Mouse (Mus musculus): ENCODE results near the gene Tchp.

Gene Tchp

DNA sequence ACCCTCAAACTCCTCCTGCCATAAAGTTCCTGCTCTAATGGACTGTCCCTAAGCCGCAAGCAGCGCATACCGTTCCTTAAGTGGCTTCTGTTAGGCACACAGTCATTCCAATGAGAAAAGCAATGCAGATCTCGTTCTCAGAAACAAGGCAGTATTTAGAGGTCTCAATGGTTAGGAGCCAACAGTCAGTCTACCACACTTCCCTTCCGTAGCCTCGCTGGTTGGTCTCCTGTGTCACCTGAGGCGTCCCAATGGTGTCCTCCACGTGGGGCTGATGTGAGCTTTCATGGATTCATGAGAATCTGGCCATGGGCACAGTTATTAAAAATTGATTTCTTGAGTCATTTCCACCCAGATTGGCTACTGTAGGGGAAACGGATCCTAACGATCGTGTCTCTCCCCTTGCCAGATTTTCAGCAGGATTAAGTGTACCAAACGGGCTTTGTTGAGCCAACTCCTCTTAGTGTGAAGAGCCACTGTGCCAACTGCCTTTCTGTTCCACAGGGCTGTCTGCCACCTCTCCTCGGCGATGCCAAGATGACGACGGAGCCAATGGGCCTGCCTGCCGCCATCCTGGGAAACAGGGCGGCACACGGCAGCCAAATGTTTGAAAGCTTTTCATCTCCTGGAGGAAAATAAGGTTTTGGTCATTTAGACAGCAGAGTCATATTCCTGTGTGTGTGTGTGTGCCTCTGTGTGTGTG lies 9.4 kb upstream of the Tchp start:
- no peak for DNase-seq (ENCODE audit: low read depth)

DNA sequence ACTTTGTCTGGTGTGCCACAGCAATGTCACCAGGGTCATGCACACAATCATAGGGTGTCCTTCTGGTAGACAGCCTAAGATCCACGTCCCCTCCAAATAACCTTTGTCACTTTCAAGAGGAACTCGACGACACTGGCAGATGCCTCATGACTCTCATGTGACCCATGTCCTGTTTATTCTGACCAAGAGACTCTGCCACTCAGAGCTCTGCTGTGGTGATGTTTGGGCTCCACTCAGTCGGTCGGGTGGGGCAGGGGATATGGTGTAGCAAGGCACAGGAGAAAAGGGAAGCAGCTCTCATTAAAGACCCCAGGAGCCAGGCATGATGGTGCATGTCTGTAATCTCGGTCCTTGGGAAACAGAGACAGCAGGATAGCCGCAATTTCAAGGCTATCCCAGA lies 8.5 kb upstream of the Tchp start:
- no peak for DNase-seq (ENCODE audit: low read depth)

DNA sequence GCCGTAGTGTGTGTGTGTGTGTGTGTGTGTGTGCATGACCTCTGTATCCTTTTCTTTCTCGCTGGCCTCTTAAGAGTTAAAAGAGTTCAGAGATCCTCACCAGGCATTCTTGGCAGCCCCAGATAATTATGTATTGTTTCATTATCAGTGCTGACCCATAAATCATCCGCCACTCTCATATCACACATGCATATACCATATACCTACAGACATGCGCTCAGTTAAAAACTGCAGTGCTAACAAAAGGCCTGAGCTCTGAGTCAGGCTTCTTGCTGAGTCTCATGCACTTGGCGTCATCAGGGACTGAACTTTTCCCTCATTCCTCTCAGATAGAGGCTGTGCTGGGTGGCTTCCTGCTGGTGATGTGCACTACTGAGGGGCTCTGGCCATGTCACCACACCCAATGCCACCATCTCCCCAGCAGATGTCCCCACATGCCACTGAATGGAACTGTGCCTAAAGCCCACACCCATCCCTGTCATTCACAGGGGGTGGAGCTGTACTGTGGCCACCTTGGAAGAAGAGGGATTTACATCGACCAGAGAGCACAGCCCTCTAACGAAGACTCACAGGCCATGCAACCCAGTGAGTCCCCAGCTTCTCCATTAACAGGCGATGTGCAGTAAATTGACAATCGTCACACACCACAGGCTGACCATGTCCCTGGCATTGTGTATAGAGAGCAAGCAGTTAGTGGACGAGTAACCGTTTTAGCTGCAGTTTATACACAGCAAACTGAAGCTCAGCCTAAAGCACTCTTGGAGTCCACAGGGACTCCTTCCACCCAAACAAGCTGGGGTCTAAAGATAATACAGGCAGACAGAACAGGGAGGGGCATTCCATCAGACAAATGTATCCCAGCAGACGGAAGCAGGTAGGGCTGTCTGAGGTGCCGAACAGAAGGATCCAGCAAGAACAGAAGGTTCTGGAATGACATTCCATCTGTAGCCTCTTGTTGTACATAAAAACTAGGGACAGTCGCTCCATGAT lies 4.9 kb upstream of the Tchp start:
- peak; percentile 63 for DNase-seq (ENCODE audit: low read depth)

DNA sequence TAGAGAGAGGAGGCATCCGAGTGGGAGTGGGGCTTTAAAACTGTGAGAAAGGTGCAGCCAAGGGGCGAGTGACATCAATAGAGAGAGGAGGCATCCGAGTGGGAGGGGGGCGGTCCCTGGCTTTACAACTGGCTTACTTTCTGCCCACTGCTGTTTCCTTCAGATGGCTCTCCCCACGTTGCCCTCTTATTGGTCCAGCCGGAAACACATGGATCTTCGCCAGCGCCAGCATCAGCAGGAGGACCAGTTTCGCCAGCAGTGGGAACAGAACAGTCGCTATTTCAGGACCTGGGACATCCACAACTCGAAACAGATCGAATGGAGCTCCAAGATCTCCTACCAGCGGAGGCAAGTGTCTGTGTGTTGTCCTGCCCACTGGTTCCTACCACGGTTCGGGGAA lies 931 bp downstream of the Tchp start:
- DNase-seq (ENCODE audit: low read depth): no peak

DNA sequence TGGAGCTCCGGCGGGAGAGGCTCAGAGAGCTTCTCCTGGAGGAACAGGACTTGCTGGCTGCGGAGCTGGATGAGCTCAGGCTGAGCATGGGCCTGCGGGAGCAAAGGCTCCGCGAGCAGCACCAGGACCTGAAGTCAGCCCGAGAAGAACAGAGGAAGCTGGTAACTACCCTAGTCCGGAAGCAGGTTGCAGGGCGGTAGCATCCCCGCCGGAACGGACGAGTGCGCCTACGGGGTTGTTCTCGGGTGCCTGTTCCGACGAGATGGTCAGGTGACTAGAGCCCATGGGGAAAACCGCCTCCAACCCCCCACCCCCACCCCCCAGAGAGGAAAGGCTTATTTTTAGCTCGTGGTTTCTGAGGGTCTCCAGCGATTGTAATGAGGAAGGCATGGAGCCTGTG lies 1.8 kb downstream of the Tchp start:
- DNase-seq (ENCODE audit: low read depth): no peak

DNA sequence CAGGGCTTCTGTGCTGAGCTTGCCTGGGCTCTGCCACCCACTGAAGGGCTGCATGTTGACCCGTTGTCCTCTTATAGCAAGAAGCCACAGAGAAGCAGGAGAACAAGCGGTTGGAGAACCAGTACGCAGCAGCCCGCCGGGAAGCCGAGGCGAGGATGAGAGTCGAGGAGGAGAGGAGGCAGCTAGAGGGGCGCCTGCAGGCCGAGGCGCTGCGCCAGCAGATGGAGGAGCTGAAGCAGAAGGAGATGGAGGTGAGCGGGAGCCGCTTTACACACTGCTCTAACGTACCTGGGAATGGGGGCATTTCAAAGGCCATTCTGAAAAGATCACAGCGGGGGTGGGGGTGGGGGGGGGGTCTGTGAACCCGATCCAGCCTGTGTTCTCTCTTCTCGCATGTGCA lies 7.0 kb downstream of the Tchp start:
- no peak for DNase-seq (ENCODE audit: low read depth)

DNA sequence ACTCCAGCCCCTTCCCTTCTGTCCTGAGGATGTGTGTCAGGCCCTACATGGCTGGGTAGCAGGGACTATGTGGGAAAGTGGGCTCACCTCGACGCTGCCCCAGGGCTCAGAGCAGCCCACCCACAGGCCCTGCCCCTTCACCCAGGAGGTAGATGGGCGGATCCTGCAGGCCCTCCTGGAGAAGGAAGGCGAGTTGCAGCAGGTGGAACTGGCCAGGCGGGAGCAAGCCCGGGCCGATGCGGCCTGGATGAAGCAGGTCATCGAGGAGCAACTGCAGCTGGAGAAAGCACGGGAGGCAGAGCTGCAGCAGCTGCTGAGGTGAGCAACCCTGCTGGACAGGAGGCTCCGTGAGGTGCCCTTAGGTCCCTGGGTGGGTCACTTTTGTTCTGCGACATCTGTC lies 9.7 kb downstream of the Tchp start:
- no peak for DNase-seq (ENCODE audit: low read depth)

DNA sequence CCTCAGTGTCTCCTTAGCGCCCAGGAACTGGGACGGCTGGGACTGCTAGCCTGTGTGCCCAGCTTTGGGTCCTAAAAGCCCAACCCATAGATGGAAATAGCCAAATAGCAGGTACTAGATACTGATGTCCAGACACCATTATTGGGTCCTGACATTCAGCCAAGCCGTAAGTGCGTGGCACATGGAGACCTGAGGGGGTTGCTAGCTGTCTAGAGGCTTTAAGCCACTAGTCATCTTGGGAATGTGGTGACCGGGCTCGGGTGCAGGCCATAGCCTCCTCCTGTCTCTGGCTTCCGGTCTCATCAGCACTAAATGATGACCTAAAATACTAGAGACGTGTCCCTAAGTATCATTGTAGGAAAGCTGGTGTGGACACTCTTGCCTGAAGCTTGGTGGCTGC lies 10.4 kb downstream of the Tchp start:
- no peak for DNase-seq (ENCODE audit: low read depth)

DNA sequence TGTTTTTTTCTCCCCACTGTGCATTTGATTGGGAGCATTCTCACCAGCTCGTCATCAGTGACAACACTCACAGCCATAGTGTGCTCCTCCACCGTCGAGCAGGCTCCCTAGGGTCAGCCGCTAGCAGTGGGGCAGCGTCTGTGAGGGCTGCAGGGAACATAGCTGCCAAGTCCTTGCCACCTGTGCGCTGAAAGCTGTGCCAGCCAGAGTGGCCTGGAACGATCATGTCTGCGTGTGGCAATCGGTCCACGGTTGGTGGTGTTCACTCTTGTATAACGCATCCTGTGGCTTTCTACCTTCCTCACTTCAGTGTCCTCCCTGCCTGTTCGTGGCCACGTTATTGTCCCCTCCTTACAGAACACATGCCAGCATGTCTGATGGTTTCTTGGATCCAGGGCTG lies 10.9 kb downstream of the Tchp start:
- DNase-seq (ENCODE audit: low read depth): no peak

DNA sequence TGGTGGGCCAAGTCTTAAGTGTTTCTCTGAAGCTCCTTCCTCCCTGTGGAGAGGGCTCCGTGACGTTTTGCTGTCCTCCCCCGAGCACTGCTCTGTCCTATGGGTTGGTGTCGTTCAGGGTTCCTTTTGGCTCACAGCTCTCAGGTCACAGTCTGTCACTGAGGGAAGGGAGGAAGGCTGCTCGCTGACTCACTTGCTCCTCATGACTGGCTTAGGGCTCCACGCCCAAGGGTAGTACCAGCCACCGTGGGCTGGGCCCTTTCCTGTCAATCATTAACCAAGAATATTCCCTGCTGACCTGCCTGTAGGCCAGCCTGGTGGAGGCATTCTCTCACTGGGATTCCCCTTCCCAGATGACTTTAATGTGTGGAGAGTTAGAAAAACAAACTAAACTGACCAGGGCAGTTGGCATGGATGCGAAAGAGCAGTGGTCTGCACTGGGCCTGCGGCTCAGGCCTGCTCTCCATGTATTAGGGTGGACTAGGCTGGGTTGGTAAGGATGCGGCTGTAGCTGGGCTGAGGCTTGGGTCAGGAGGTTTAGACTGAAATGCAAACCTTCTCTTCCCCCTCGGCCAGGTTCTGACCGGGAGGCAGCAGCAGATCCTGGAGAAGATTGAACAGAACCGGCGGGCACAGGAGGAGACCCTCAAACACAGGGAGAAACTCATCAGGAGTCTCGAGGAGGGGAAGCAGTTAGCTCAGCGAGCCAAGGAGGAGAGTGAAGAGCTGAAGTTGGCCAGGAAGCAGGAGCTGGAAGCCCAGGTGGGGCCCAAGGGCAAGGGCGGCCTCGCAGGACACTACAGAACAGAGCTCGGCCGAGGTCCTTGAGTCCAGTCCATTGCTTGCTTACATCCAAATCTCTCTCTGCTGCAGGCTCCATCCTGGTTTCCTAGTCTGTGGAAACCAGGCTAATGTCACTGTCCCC lies 11.7 kb downstream of the Tchp start:
- no peak for DNase-seq (ENCODE audit: low read depth)

DNA sequence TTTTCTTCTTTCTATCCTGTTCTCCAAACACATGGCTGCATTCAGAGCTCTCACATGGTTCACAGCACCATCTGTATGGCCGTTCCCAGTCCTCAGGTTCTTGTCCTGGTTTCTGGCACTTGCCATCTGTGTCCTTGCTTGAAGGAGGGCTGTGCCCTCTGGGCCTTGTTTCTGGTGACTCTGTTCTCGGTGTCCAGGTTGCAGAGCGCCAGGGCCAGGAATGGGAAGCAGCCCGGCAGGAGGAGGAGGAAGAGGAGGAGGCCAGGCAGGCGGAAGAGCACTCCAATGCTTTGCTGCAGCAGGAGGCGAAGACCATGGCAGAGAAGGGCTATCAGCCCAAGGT lies 12.3 kb downstream of the Tchp start:
- no peak for DNase-seq (ENCODE audit: low read depth)

DNA sequence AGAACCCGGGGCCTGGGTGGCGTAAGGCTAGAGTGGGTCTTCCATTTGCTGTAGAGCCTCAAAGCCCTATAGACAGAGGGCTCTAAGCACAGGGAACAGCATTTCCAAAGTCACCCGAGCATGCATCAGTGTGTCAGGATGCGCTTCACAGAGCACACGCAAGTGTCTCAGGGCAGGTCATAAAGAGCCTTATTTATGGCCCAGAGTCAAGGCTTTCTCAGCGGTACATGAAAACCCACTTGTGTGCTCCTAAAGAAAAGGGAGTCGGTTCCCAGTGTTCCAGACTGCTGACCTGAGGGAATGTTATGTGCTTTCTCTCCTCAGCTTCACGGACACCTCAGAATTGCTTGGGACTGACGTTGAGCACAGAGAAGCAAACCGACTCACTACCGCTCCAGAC lies 13.2 kb downstream of the Tchp start:
- no peak for DNase-seq (ENCODE audit: low read depth)

DNA sequence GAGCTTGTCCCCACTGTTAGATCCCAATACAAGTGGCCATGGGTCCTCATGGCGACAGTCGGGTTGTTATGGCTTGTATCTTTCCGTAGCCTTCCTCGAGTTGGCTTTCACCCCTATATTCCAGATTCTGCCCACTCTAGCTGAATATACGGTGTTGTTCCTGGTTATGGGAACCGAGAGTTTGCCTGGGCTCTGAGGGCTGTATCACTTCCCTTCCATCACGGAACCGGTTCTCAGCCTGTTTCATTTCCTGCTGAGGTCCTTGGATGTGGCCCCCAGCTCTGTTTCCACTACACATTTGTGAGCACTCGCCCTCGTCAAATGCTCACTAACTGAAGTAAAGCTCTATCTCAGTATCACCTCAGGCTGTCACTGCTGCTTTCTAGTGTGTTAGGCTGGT lies 14.4 kb downstream of the Tchp start:
- no peak for DNase-seq (ENCODE audit: low read depth)

DNA sequence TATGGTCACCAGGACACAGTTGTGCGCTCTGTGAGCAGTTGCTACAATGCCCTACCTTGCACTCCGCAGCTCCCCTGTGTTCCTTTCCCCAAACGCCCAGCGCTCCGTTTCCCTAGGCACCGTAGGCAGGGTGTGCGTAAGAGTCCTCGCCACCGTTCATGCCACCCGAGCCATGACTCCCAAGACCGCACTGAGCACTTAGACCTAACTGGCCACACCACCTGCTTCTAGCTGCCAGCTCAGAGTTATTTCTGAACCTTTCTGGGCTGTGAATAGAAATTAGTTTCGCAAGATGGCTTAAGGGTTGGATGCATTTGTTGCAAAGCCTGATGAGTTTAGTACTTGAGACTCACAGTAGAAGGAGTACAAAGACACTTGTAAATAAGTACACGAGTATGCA lies 15.3 kb downstream of the Tchp start:
- no peak for DNase-seq (ENCODE audit: low read depth)

DNA sequence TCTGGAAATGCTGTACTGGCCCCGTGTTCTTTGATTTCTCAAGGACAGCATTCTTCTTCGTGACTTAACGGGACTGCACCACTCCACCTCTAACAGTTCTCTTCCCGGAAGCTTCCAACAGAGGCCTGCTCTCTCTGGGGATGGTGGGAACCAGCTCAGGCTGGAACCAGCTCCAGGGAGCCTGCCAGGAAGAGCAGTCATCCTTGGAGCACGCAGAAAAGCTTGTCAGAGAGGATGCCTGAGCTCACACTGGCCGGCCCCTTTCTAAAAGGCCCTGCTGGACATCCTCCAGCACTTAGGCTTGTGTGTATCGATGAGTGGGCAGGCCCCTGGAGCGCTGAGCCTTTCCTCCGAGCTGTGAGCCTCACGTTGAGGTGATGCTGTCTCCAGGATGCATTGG lies 20.6 kb downstream of the Tchp start:
- DNase-seq (ENCODE audit: low read depth): no peak

DNA sequence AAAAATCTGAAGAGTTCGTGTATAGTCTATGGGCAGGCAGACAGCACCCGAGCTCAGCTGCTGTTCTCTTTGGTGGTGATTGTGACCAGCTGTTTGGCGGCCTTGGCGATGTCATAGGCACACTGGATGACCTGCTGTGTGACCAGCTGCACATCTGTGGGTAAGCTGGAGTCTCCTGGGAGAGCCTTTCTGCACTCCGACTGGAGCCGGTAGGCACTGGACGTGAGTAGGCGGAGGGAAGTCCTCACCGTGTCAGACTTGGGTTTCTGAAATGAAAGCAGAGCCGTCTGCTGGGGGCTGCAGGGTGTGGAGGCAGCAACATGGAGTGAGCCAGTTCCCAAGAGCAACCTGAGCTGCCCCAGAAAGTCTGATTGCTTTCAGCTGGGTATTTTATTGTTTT lies 22.6 kb downstream of the Tchp start:
- DNase-seq (ENCODE audit: low read depth): no peak

DNA sequence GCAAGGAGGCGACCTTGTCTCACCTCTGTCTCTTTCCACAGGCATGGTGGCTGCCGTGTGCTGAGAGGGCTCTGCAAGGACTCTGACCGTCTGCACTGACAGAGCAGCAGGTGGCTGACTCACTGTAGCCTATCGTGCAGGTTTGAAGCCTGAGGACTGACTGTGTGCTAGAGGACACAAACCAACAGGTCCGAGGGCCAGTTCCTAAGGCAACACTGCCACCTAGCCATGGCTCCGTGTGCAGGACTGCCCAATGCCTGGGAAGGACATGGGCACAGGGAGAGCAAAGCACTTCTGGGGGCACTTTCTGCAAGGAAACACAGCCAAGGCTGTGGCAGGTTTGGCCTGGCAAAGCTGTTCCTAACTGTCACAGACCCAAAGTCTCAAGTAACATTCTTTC lies 23.9 kb downstream of the Tchp start:
- no peak for DNase-seq (ENCODE audit: low read depth)

DNA sequence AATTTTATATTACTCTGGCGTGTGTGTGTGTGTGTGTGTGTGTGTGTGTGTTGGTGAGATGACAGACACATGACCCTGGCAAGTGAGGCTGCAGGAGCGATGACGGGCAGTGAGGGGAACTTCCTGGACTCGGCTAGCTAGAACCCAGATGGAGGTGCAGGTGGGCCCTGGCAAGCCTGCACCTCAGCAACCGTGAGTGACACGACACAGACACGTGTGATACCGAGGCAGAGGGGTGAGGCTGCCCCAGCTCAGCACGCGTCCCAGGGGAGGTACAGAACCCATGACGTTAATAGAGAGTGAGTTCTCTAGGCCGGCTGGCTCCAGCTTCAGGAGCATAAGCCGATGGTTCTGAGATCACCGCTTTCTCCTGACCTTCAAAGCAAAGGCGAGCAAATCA lies 24.4 kb downstream of the Tchp start:
- no peak for DNase-seq (ENCODE audit: low read depth)

DNA sequence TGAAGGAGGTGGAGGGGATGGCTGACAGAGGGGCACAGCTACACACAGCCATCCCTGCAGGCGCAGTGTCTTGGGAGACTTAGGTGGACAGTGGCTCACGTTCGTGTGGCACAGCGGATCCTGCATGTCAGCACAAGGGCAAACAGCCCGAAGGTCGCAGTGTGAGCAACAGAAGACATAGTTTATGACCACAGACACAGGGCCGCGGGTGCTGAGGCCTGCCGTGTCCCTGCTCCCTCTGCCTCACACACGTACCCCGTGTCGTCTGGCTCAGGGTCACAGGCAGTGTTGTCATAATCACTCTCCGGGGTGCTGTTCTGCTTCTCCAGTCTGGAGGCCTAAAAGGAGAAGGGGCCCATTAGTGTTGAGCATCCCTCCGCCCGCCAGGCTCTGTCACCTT lies 26.0 kb downstream of the Tchp start:
- no peak for DNase-seq (ENCODE audit: low read depth)

DNA sequence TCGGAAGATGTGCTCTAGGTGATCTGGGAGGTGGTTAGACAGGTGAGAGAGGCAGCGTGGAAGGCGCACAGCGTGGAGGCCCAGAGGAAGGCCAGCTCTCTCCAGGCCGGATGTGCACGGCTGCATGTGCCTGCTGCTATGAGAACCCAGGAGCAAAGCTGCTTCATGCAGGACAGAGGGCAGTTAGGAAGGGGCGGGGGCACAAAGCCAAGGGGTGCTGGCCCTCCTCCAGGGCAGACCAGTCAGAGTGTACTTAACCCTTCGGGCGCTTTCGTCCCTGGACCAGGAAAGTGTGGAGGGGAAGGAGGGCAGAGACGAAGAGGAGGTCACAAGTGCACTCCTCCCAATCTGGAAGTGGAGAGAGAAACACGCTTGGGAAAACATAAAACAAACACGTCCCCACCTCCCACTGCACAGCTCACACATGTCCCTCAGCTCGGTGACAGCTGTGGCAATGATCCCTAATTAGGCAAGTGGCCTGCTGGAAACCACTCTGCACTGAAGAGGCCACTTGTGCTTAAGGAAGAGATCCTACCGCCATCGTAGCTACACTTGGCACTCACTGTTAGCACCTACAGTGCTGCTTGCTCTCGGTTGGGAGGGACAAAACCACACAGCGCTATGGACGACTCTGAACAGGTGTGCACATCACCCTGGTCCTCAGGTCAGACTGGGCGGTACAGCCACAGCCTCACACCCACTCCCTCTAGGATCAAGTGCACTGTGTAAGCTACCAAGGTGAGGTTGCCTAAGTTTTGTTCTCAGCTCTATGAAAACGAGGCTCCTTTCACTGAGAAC lies 29.7 kb downstream of the Tchp start:
- no peak for DNase-seq (ENCODE audit: low read depth)

DNA sequence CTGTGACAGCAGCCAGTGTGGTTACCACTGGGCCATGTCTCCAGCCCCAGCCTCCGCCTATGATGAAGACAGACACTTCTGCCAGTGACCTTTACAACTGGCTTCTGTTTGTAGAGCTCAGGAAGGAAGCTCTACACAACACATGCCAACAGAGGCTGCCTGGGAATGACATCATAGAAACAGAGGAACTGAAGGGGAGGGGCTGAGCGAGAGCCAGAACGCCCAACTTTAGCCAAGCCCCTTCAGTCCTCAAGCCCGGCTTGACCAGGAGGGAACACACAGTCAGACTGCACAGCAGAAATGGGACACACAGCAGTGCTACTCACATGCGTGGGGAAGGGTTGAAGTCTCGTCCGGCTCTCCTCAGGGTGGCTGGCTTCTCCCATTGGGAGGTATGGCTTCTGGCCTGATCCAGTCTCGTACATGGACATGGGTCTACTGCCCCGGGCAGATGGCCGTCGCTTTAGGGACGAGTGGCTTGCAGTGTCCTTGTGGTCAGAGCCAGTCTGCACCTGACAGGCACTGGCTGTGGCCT lies 31.2 kb downstream of the Tchp start:
- DNase-seq (ENCODE audit: low read depth): no peak

Measured in c-Kit-positive CD71-positive TER-119-negative erythroid progenitor cells, embryonic 14.5 days (primary cell).